Mouse (Mus musculus) heart, embryonic 11.5 days (tissue): ENCODE measurements around the gene Iqschfp. TPM values are rescaled to one million over a fixed set of nuclear protein-coding genes. Genes with fewer than 3 reads are reported as not detected.

Source experiments
- ATAC-seq: fragments of 200-750 bp; cut with Nextera tagmentation; replicated peaks from 2 replicates; pipeline ENCODE4 v1.8.0; 2017; ENCODE audit warnings: moderate library complexity; ENCODE audit not compliant: insufficient number of reproducible peaks, low FRiP score, low TSS enrichment
- H3K27ac ChIP-seq: fragments of 300-500 bp; sonication (generic); 2 replicates; pipeline ENCODE4 v1.5.1; 2014; ENCODE audit warnings: mild to moderate bottlenecking, low read depth, low read length
- H3K27me3 ChIP-seq: fragments of 300-500 bp; sonication (generic); 2 replicates; pipeline ENCODE4 v1.6.1; 2014; ENCODE audit warnings: mild to moderate bottlenecking, low read length, mixed read lengths; ENCODE audit not compliant: control insufficient read depth, insufficient read depth
- H3K36me3 ChIP-seq: fragments of 300-500 bp; sonication (generic); 2 replicates; pipeline ENCODE4 v1.6.1; 2014; ENCODE audit warnings: mild to moderate bottlenecking, low read length, moderate library complexity, mixed read lengths; ENCODE audit not compliant: control insufficient read depth, insufficient read depth
- H3K4me1 ChIP-seq: fragments of 300-500 bp; sonication (generic); 2 replicates; pipeline ENCODE4 v1.6.1; 2014; ENCODE audit warnings: low read length; ENCODE audit not compliant: control insufficient read depth, insufficient read depth
- H3K4me2 ChIP-seq: fragments of 300-500 bp; sonication (generic); 2 replicates; pipeline ENCODE4 v1.6.1; 2014; ENCODE audit warnings: mild to moderate bottlenecking, moderate library complexity
- H3K4me3 ChIP-seq: fragments of 300-500 bp; sonication (generic); 2 replicates; pipeline ENCODE4 v1.5.1; 2014; ENCODE audit warnings: low read depth, low read length
- H3K9ac ChIP-seq: fragments of 300-500 bp; sonication (generic); 2 replicates; pipeline ENCODE4 v1.6.1; 2014; ENCODE audit warnings: mild to moderate bottlenecking, low read depth, low read length, moderate library complexity
- H3K9me3 ChIP-seq: fragments of 300-500 bp; sonication (generic); replicated peaks from 2 replicates; pipeline ENCODE4 v1.6.1; 2016; ENCODE audit warnings: low read length; ENCODE audit not compliant: control insufficient read depth
- WGBS: fragments of 180-500 bp; shearing (Covaris S2); extraction: QIAGEN DNeasy Blood & Tissue Kit; methylation state at CpG from one replicate; pipeline ENCODE4 v1.1.7; 2014; ENCODE audit not compliant: insufficient replicate concordance; 5-methylcytosine and 5-hydroxymethylcytosine counted together
- polyA plus RNA-seq: library from polyadenylated mRNA; unstranded; fragments of >200 nt; fragmentation: Nextera tagmentation; extraction: Ambion mirVana; gene quantifications from 2 replicates; pipeline ENCODE4 v1.2.1, GENCODE M21; 2014

Iqschfp gene
- polyA plus RNA-seq, 1 experiment from 2014 or later: 0.26 TPM

DNA sequence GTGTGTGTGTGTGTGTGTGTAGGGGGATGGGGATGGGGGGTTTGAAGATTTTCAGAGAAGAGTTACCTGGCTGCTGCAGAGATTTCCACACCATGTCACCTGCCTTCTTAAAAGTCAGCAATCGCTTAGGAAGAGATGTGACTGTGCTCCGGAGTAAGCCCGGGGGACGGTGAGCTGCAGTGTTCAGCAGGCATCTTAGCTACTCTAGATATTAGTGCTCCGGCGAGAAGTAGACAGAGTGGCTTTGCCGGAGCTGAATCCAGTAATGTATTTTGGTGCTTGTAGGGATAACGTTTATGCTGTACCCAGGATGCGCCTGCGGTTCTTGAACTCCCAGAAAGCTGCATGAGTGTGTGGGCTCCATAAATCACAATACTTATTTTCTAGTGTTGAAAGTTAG lies 736 bp downstream of the Iqschfp start:
- Histone ChIP-seq H3K9ac (no peak overlapping the region), H3K36me3 (no peaks in the 10 kb centered on the region), H3K4me3 (no peak overlapping the region), H3K4me1 (no peaks in the 10 kb centered on the region), H3K27ac (no peak overlapping the region), H3K9me3 (no peaks in the 10 kb centered on the region), H3K27me3 (no peaks in the 10 kb centered on the region), H3K4me2 (no peak overlapping the region)
- 84% methylated on average over 10 of the region's 10 CpGs for WGBS
- ATAC-seq: no peak

- no peaks in the 10 kb centered on the region for H3K9me3 ChIP-seq
- no peak overlapping the region for H3K9ac ChIP-seq
- H3K4me3 ChIP-seq: no peak overlapping the region
- no peaks in the 10 kb centered on the region for H3K4me1 ChIP-seq
- H3K27ac ChIP-seq: no peak overlapping the region
- 81% methylated on average over 4 of the region's 4 CpGs for WGBS
- H3K27me3 ChIP-seq: no peaks in the 10 kb centered on the region
- no peaks in the 10 kb centered on the region for H3K36me3 ChIP-seq
- no peak for ATAC-seq
- no peak overlapping the region for H3K4me2 ChIP-seq
Observed at GRCm38 (mm10) chr3:67902517-67902916, 10.5 kb downstream of the Iqschfp start.

- no peak for ATAC-seq
Observed at GRCm38 (mm10) chr3:67908586-67908985, 16.6 kb downstream of the Iqschfp start.

DNA sequence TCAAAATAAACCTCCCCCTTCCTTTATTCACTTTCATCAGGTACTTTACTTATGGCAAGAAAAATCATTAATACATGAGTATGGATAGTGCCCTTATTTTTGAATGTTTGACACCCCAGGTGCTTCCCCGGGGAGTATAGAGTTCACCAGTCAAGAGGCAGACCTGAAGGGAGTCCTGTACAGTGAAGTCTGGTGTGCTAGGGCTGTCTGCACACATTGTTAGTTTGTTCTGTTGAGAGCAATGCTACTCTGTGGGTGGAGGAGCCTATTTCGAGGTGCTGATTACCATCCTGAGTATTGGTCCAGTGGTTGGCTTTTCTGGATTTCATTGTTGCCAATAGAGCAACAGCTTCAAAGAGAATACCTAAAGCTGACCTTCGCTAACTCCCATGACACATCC lies 26.1 kb downstream of the Iqschfp start:
- H3K4me2 ChIP-seq: no peak overlapping the region
- no peaks in the 10 kb centered on the region for H3K36me3 ChIP-seq
- H3K27ac ChIP-seq: no peak overlapping the region
- WGBS: 72% methylated on average over 3 of the region's 3 CpGs
- H3K9ac ChIP-seq: no peak overlapping the region
- H3K9me3 ChIP-seq: no peaks in the 10 kb centered on the region
- ATAC-seq: no peak
- H3K4me3 ChIP-seq: no peak overlapping the region
- no peaks in the 10 kb centered on the region for H3K4me1 ChIP-seq
- H3K27me3 ChIP-seq: no peaks in the 10 kb centered on the region

More at GRCm38 (mm10) chr3:67908586-67908985, 16.6 kb downstream of the Iqschfp start:
- H3K9me3 ChIP-seq: no peaks in the 10 kb centered on the region
- H3K27ac ChIP-seq: no peak overlapping the region
- H3K36me3 ChIP-seq: no peaks in the 10 kb centered on the region
- H3K9ac ChIP-seq: no peak overlapping the region
- no peaks in the 10 kb centered on the region for H3K27me3 ChIP-seq
- 83% methylated on average over 2 of the region's 2 CpGs for WGBS
- H3K4me2 ChIP-seq: no peak overlapping the region
- no peaks in the 10 kb centered on the region for H3K4me1 ChIP-seq
- no peak overlapping the region for H3K4me3 ChIP-seq

DNA sequence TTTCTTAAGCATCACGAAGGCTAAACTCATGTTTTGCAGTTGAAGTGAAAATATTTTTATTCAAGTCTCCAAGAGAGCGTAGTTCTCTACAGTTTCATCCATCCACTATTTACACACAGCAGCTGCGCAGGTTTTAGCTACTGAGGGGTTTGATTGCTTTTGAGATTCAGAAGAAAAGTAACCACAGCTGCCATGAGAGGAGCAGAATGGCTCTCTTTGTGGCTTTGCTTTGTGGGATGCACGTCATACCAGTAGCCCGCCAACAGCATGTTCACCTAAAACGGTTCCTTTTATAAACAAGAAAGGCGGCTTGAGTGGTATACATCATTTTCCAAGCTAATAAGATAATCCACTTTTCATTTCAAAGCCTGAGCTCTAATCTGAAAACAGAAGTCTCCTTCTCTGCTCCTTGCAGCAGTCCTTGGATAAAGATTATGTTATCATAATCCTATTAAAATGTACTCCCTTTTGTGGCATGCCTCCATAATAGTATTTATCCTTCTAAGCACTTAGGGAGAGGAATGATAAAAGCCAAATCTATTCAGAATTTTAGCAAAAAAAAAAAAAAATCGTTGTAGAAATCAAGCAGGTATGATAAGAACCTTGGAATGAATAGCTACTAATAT lies 26.7 kb downstream of the Iqschfp start:
- Histone ChIP-seq H3K36me3 (no peaks in the 10 kb centered on the region), H3K27me3 (no peaks in the 10 kb centered on the region), H3K4me1 (no peaks in the 10 kb centered on the region), H3K27ac (no peak overlapping the region), H3K9ac (no peak overlapping the region), H3K4me2 (no peak overlapping the region), H3K9me3 (no peaks in the 10 kb centered on the region), H3K4me3 (no peak overlapping the region)
- ATAC-seq: no peak
- WGBS: 65% methylated on average over 8 of the region's 8 CpGs

DNA sequence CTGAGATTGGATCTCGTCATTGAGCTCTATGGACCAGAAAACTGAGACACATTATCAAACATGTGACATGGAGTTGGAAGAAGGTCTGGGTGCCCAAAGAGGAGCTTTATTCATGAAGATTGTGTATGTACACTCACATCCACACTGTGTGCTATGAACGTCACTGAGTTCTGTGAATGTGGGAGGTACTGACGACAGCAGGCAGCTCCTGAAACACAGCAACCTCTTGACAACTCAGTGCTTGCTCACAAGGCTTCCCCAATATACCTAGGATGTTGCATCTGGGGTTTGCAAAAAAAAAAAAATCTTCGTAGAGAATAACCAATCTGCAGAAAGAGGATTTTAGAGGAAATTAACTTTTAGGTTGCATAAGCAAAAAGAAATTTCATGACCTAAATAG lies 31.1 kb downstream of the Iqschfp start:
- Histone ChIP-seq H3K4me2 (no peak overlapping the region), H3K4me3 (no peak overlapping the region), H3K36me3 (no peaks in the 10 kb centered on the region), H3K9me3 (no peaks in the 10 kb centered on the region), H3K27ac (no peak overlapping the region), H3K4me1 (no peaks in the 10 kb centered on the region), H3K27me3 (no peaks in the 10 kb centered on the region), H3K9ac (no peak overlapping the region)
- ATAC-seq: no peak
- 76% methylated on average over 4 of the region's 4 CpGs for WGBS

DNA sequence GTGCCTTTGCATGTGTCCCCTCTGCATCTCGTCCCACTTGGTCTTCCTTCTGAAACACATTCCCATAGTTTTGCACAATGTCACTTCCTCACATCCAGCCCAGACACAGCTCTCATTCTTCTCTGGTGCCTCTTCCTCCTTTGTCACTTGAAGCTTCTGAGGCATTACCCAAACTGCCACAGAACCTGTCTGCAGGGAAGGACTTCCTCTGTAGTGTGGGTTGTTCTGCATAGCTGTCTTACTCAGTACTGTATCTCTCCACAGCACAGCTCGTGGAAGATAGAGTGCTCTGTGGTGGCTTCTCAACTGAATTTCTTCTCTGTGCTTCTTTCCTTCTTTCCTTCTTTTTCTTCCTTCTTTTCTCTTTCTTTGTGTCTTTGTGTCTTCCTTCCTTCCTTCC lies 33.4 kb downstream of the Iqschfp start:
- Histone ChIP-seq H3K9ac (no peak overlapping the region), H3K36me3 (no peaks in the 10 kb centered on the region), H3K4me3 (no peak overlapping the region), H3K4me2 (no peak overlapping the region), H3K9me3 (no peaks in the 10 kb centered on the region), H3K27me3 (no peaks in the 10 kb centered on the region), H3K4me1 (no peaks in the 10 kb centered on the region), H3K27ac (no peak overlapping the region)
- no peak for ATAC-seq
- WGBS: 56% methylated on average over 2 of the region's 2 CpGs

- ATAC-seq: no peak
- no peak overlapping the region for H3K4me3 ChIP-seq
- H3K27ac ChIP-seq: no peak overlapping the region
- H3K4me2 ChIP-seq: no peak overlapping the region
- no peaks in the 10 kb centered on the region for H3K36me3 ChIP-seq
- H3K4me1 ChIP-seq: no peaks in the 10 kb centered on the region
- no peaks in the 10 kb centered on the region for H3K27me3 ChIP-seq
- no peak overlapping the region for H3K9ac ChIP-seq
- 79% methylated on average over 10 of the region's 10 CpGs for WGBS
- no peaks in the 10 kb centered on the region for H3K9me3 ChIP-seq
Observed at GRCm38 (mm10) chr3:67930424-67931133, 38.5 kb downstream of the Iqschfp start.

DNA sequence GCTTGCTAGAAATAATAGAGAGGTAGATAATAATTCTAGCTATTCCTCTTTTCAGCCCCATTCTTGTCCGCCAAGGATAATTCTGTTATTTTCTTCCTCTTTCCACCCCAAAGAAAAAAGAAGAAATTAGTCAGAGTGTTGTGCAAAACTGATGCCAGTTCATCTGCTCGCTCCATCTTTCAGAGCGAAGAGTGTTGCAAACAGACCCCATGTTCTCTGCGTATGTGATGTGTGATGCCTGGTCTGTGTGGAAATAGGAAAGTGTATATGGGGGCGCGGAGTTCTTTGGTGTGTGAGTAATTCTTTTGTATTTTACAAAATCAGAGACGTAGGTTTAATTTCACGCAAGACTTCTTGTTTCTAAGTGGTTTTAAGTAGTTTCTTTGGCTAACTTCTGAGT lies 39.1 kb downstream of the Iqschfp start:
- H3K27me3 ChIP-seq: no peaks in the 10 kb centered on the region
- no peaks in the 10 kb centered on the region for H3K4me1 ChIP-seq
- H3K4me3 ChIP-seq: no peak overlapping the region
- H3K9me3 ChIP-seq: no peaks in the 10 kb centered on the region
- WGBS: 87% methylated on average over 8 of the region's 8 CpGs
- no peak overlapping the region for H3K4me2 ChIP-seq
- H3K9ac ChIP-seq: no peak overlapping the region
- no peak overlapping the region for H3K27ac ChIP-seq
- ATAC-seq: no peak
- H3K36me3 ChIP-seq: no peaks in the 10 kb centered on the region
